Comparison of ENCODE assay signal across 13 mouse cellular contexts in genomic region chr1:40873760-40874455, GRCm38 (mm10).
A peak's percentile ranks its signal among the peaks of the same experiment; 100 is the strongest.
DNase-seq lines count a peak whose midpoint lies in the region; ATAC-seq and TF ChIP-seq lines count a peak whose summit lies in the region.
"Had no signal": no experiment of that assay in that cellular context is flagged by ENCODE, and none has a peak within 500 bp of the region (broad histone marks: within the 10 kb centered on the region; RNA-seq: fewer than 3 reads in every experiment).

No protein-coding gene starts in this region.

- 0 out of 2 replicates have a peak, but pooled peaks cover 3% of the 10 kb centered on the region for H3K4me1 ChIP-seq in forebrain, postnatal 0 days (ENCODE audit: insufficient read depth)
- peaks cover 12% of the 10 kb centered on the region for H3K4me1 ChIP-seq in forebrain, embryonic 10.5 days
- 0 out of 2 replicates have a peak, but pooled peaks cover 4% of the 10 kb centered on the region for H3K4me1 ChIP-seq in kidney, postnatal 0 days (replicated peaks; ENCODE audit: insufficient read depth, low read length)
- peaks cover 8% of the 10 kb centered on the region for H3K4me1 ChIP-seq in heart, embryonic 15.5 days (replicated peaks)
- no peaks in the 10 kb centered on the region for H3K4me1 ChIP-seq in intestine, postnatal 0 days (replicated peaks; ENCODE audit: control insufficient read depth, insufficient read depth, low read length)

- H3K9me3 ChIP-seq in forebrain, postnatal 0 days (ENCODE audit: low read length), result no peaks in the 10 kb centered on the region
- H3K9me3 ChIP-seq in forebrain, embryonic 10.5 days, result no peaks in the 10 kb centered on the region
- no peaks in the 10 kb centered on the region for H3K9me3 ChIP-seq in kidney, postnatal 0 days (replicated peaks; ENCODE audit: low read length)
- H3K9me3 ChIP-seq in heart, embryonic 15.5 days (replicated peaks), result no peaks in the 10 kb centered on the region
- H3K9me3 ChIP-seq in intestine, postnatal 0 days (ENCODE audit: control insufficient read depth), result no peaks in the 10 kb centered on the region
- H3K9me3 ChIP-seq: limb, embryonic 12.5 days; midbrain, embryonic 13.5 days had no signal

- H3K27me3 ChIP-seq in forebrain, postnatal 0 days (ENCODE audit: insufficient read depth, low read length), result no peaks in the 10 kb centered on the region
- H3K27me3 ChIP-seq in forebrain, embryonic 10.5 days (ENCODE audit: poor library complexity, severe bottlenecking), result no peaks in the 10 kb centered on the region
- no peaks in the 10 kb centered on the region for H3K27me3 ChIP-seq in kidney, postnatal 0 days (ENCODE audit: insufficient read depth, low read length)
- H3K27me3 ChIP-seq in heart, embryonic 15.5 days, result no peaks in the 10 kb centered on the region
- no peaks in the 10 kb centered on the region for H3K27me3 ChIP-seq in intestine, postnatal 0 days (replicated peaks; ENCODE audit: control insufficient read depth, insufficient read depth, low read length)
- H3K27me3 ChIP-seq: limb, embryonic 12.5 days; midbrain, embryonic 13.5 days had no signal

- peak overlapping the region; percentile 14 for H3K4me2 ChIP-seq in forebrain, postnatal 0 days (ENCODE audit: low read depth)
- H3K4me2 ChIP-seq in kidney, postnatal 0 days (ENCODE audit: low read length), result peak overlapping the region; percentile 7; the same call in 1 of the 2 replicates
- peak overlapping the region; percentile 59 for H3K4me2 ChIP-seq in heart, embryonic 15.5 days
- peak overlapping the region; percentile 37 for H3K4me2 ChIP-seq in intestine, postnatal 0 days (replicated peaks; ENCODE audit: low read depth)
- H3K4me2 ChIP-seq: limb, embryonic 12.5 days; midbrain, embryonic 13.5 days had no signal

- no peak overlapping the region for H3K27ac ChIP-seq in forebrain, postnatal 0 days (ENCODE audit: low read depth, low read length)
- H3K27ac ChIP-seq in forebrain, embryonic 10.5 days, result no peak overlapping the region
- H3K27ac ChIP-seq in kidney, postnatal 0 days, result no peak overlapping the region
- peak overlapping the region; percentile 10; the same call in 1 of the 2 replicates for H3K27ac ChIP-seq in heart, embryonic 15.5 days
- no peak overlapping the region for H3K27ac ChIP-seq in intestine, postnatal 0 days (ENCODE audit: low read depth, low read length)
- H3K27ac ChIP-seq: limb, embryonic 12.5 days; midbrain, embryonic 13.5 days had no signal

- H3K9ac ChIP-seq in forebrain, postnatal 0 days, result no peak overlapping the region
- H3K9ac ChIP-seq in kidney, postnatal 0 days (ENCODE audit: low read depth, low read length), result no peak overlapping the region
- H3K9ac ChIP-seq in heart, embryonic 15.5 days, result peak overlapping the region; percentile 40; the same call in 1 of the 2 replicates
- H3K9ac ChIP-seq in intestine, postnatal 0 days (ENCODE audit: low read depth, low read length), result no peak overlapping the region
- H3K9ac ChIP-seq: limb, embryonic 12.5 days; liver, postnatal 0 days; midbrain, embryonic 13.5 days had no signal

- WGBS in forebrain, postnatal 0 days, result 35% methylated on average over 10 of the region's 10 CpGs
- WGBS in forebrain, embryonic 10.5 days, result 83% methylated on average over 10 of the region's 10 CpGs
- 53% methylated on average over 10 of the region's 10 CpGs for WGBS in kidney, postnatal 0 days
- 51% methylated on average over 10 of the region's 10 CpGs for WGBS in heart, embryonic 15.5 days
- 47% methylated on average over 10 of the region's 10 CpGs for WGBS in intestine, postnatal 0 days

- no peak for TF ChIP-seq CTCF in forebrain, postnatal 0 days (IDR thresholded peaks at IDR 0.05; ENCODE audit: low read depth)
- TF ChIP-seq CTCF in kidney, postnatal 0 days (IDR thresholded peaks at IDR 0.05; ENCODE audit: low read depth), result no peak
- no peak for TF ChIP-seq CTCF in intestine, postnatal 0 days (IDR thresholded peaks at IDR 0.05; ENCODE audit: low read depth)

- no peaks in the 10 kb centered on the region for H3K36me3 ChIP-seq in forebrain, postnatal 0 days (ENCODE audit: insufficient read depth)
- H3K36me3 ChIP-seq in forebrain, embryonic 10.5 days (replicated peaks), result no peaks in the 10 kb centered on the region
- H3K36me3 ChIP-seq in kidney, postnatal 0 days (ENCODE audit: insufficient read depth, low read length), result no peaks in the 10 kb centered on the region
- H3K36me3 ChIP-seq in heart, embryonic 15.5 days, result no peaks in the 10 kb centered on the region
- H3K36me3 ChIP-seq in intestine, postnatal 0 days (ENCODE audit: control insufficient read depth, insufficient read depth), result no peaks in the 10 kb centered on the region
- H3K36me3 ChIP-seq: limb, embryonic 12.5 days; midbrain, embryonic 13.5 days had no signal

- no peak for DNase-seq in forebrain, postnatal 0 days
- no peak for DNase-seq in forebrain, embryonic 10.5 days (ENCODE audit: extremely low spot score, low spot score)
- no peak for DNase-seq in kidney, postnatal 0 days (ENCODE audit: low spot score)
- no peak for DNase-seq in kidney, postnatal 36 days
- no peak for DNase-seq in neural tube, embryonic 10.5 days (ENCODE audit: extremely low spot score, low spot score)
- DNase-seq: kidney, adult 2 months; liver, postnatal 0 days; right cerebral cortex, postnatal 14 days; thymus, postnatal 25 days had no signal

- H3K4me3 ChIP-seq in forebrain, postnatal 0 days (ENCODE audit: low read depth, low read length), result 0 out of 2 replicates have a peak overlapping the region, but pooled peaks have one; percentile 17
- H3K4me3 ChIP-seq in forebrain, embryonic 10.5 days, result no peak overlapping the region
- H3K4me3 ChIP-seq in kidney, postnatal 0 days (replicated peaks; ENCODE audit: low read depth, low read length), result no peak overlapping the region
- peak overlapping the region; percentile 39 for H3K4me3 ChIP-seq in heart, embryonic 15.5 days
- H3K4me3 ChIP-seq in intestine, postnatal 0 days (ENCODE audit: low read depth, low read length), result no peak overlapping the region
- H3K4me3 ChIP-seq: limb, embryonic 12.5 days; midbrain, embryonic 13.5 days had no signal

- ATAC-seq in forebrain, postnatal 0 days, result 0 out of 2 replicates have a peak, but pooled peaks have one; percentile 25
- ATAC-seq in kidney, postnatal 0 days (replicated peaks; ENCODE audit: low FRiP score, low read depth), result no peak
- no peak for ATAC-seq in heart, embryonic 15.5 days (replicated peaks; ENCODE audit: insufficient number of reproducible peaks, insufficient read depth, low FRiP score, low read depth)
- ATAC-seq in intestine, postnatal 0 days, result no peak
- ATAC-seq: liver, postnatal 0 days; midbrain, embryonic 13.5 days had no signal

Comparison
In these comparisons a context has a peak if more than half of its experiments do, and no peak if none do; other contexts are left out.
1. H3K4me3 ChIP-seq: peak in forebrain, postnatal 0 days (single experiment) and heart, embryonic 15.5 days (single experiment); none in forebrain, embryonic 10.5 days (single experiment), kidney, postnatal 0 days (single experiment) and intestine, postnatal 0 days (single experiment).
2. H3K4me2 ChIP-seq: peak in every context shown above with its lines; median percentile 59 in heart, embryonic 15.5 days; 37 in intestine, postnatal 0 days; 14 in forebrain, postnatal 0 days; 7 in kidney, postnatal 0 days.